Mouse (Mus musculus): ENCODE results near the gene Gm5795.
"Not testable (repeated sequence)": the region's sequence is repeated elsewhere in the genome, so short reads cannot be mapped to it uniquely, and the experiment has no call there.

DNA sequence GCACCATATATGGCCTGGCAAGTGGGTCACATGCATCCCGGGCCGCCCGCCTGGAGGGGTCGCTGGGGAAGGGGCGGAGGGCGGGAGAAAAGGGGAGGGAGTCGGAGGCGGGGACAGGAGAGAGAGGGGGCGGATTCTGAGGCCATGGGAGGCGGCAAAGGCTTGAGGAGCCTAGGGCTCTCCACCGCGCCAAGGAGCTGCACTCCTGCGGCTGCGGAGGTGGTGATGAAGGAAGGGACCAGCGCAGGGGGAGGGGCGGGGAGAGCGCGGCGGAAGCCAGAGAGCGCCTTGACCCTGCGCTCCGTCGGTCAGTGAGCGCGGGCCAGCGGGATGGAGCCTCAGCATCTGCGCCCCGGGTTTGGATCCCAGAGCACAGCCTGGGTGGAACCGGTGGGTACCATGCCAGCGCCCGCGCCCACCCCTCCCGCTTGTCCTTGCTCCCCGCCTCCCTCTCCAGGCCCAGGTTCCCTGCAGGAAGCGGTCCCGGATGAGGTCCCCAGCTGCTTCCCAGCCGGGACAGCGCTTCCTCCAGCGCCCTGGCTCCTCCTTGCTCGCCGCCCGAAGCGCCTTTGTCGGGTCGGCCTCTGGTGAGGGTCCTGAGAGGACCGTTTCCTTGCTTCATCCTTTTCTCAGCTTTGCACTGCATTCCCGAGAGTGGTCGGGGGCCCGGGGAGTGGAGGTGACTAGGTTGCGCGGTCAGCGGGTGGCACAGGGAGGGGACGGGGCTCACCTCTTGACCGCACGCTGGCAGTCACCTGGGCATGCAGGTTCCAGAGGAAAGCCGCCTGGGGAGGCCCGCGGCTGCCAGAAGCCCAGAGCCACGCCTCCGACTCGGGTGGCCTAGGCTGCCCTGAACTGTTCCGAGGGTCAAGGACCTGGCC is 20.5 kb downstream of the Gm5795 start, which contains the start of gene D830030K20Rik:
- TF ChIP-seq ZKSCAN1 (IDR thresholded peaks at IDR 0.05; ENCODE audit: borderline replicate concordance, low read depth, low read length); MAFK (IDR thresholded peaks at IDR 0.05; ENCODE audit: insufficient replicate concordance, low read length); USF1 (IDR thresholded peaks at IDR 0.05; ENCODE audit: low read depth, low read length); ETS1 (conservative IDR thresholded peaks at IDR 0.05; ENCODE audit: low read depth, low read length); CTCF (conservative IDR thresholded peaks at IDR 0.05 in 1 of 2, IDR thresholded peaks at IDR 0.05 in 1 of 2; ENCODE audit: low read depth in 2 of 2, low read length in 2 of 2): not testable (repeated sequence)
